Mouse (Mus musculus) testis, adult 10 weeks (tissue): Measurements from ENCODE around the gene Rufy1. TPM values are rescaled to one million over a fixed set of nuclear protein-coding genes. Genes with fewer than 3 reads are reported as not detected.

Experiments
- polyA plus RNA-seq: library from polyadenylated mRNA; stranded (reverse); fragments of 350-450 nt; fragmentation: Illumina TruSeq; extraction: RNeasy Lipid Tissue Mini Kit (QIAGEN cat#74804); gene quantifications from one replicate; pipeline ENCODE4 v1.2.3, GENCODE M21; 2014; ENCODE audit warnings: low read depth, low replicate concordance

Rufy1 gene
- polyA plus RNA-seq = 8.0 TPM

DNA sequence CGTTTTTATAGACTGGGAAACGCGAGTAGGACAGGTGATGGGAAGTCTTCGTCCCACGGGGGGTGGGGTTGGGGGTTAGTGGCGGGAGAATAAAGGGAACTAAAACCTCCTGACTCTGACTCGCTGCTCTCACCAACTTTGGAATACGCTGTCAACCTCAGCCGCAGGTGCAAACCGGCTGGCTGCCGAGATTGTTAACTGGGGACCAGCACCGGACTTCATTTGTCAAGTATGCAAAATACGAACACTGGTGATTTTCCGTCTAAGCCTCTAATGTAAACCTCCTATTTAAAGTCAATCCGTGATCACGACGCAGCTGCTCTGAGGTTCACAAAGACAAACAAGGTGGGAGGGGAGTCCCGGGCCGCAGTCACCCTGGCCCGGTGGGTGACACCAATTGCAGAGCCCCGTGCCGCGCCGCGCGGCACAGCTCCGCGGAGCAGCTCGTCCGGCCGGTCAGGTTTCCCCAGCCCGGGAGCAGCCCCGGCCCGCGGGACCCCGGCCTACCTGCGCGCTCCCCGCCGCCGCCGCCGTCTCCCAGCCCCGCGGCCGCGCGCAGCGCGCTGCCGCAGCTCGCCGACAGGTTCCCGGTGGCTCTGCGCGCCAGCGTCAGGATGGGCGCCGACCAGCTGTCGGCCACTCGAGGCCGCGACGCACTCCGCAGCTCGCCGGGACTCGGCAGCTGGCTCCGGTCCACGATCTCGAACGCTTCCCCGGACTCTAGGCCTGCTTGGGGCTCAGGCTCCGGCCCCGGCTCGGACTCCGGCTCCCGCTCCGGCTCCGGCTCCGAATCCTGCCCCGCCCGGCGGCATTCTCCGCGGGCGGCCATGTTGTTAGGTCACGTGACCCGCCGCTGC, at the start of gene Rufy1:
Gene Rufy1 (minus strand): TSS at position 849 of the 857 bp plus-strand sequence.

DNA sequence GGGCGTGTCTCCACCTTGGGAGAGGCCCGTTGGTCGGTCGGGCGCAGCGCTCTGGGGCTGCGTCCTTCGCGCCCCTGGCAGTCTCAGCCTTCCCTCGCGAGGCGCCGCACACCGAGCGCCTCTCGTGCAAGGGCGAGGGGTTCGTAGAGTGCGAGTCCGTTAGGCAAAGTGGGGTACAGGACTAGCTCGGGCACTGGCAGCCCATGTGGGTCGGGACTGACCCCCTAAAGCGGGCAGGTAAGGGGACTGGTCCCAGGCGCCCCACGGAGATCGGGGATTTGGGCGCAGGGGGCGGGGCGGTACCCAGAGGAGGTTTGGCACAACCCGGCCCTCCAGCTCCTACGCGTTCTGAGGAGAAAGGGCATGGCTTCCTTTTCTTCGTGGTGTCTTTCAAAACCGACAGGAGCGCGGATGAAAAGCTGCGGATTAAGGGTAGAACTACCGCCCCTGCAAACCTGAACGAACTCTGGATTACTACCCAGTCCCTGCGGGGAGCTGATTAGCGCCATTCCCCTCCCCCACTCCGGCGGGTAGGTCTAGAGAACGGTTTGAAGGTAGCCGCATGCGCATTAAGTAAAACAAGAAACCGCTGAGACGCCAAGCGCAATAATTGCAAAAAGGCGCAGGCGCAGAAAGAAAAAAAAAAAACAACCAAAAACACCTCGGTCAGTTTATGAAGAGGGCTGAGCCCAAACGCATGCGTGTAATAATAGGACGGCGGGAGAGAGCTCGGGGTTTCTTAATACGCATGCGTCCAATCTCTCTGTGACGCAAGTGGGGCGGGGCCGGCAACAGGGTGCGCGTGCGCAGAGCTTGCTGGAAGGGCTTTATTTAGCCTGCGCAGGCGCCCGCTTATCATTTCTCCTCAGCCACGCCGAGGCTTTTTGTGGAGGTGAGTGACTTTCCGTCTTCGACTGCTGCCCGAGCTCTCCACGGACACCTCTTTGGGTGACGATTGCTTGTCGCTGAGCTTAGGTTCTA, 53.7 kb downstream of the Rufy1 start, which contains the start of gene Hnrnph1:
Gene Hnrnph1 (plus strand): TSS at position 80 of the 981 bp plus-strand sequence.

DNA sequence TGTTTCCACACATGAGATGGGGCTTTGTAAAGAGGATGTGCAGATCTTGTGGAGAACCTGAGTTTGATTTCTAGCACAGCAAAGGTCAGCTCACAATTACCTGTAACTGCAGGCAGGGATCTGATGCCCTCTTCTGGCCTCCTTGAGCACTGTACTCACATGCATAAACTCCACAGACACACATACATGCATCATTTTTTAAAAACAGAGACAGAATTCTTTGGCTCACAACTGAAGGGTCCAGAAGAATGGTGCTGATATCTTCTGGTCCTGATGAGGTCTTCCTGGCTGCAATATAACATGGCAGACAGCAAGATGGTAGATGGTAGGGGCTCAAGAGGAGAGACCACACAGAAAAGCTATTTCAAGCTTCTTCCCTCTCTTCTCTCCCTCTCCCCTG, 76.8 kb downstream of the Rufy1 start, which contains the start of gene Cby3:
Gene Cby3 (plus strand): TSS at position 301 of the 400 bp plus-strand sequence.

Other genes starting within 250 kb of the Rufy1 start
- gene Sqstm1, start 220.3 kb downstream of the Rufy1 start, polyA plus RNA-seq = 60.0 TPM
- 2.1 TPM for gene Mgat4b, start 220.2 kb downstream of the Rufy1 start, polyA plus RNA-seq
- not detected for gene Ltc4s, start 192.5 kb downstream of the Rufy1 start, polyA plus RNA-seq
- gene Maml1, start 138.8 kb downstream of the Rufy1 start, polyA plus RNA-seq = 2.5 TPM
- gene Canx, start 105.5 kb downstream of the Rufy1 start, polyA plus RNA-seq = 289 TPM
- 0.70 TPM for gene Cby3, start 76.7 kb downstream of the Rufy1 start, polyA plus RNA-seq
- gene Hnrnph1, start 54.1 kb downstream of the Rufy1 start, polyA plus RNA-seq = 648 TPM
- 1.2 TPM for gene Adamts2, start 171.0 kb upstream of the Rufy1 start, polyA plus RNA-seq